Mouse (Mus musculus) right cerebral cortex, postnatal 10 days (tissue): ENCODE results near the gene Rassf4.

ENCODE experiments used
- DNase-seq, 2 experiments: peaks; one replicate each; pipeline ENCODE4 v3.0.0; 2021; ENCODE audit warnings: low spot score in 2 of 2

Rassf4 gene

GRCm38 (mm10) chr6:116671768-116672167, 2.0 kb downstream of the Rassf4 start:
- peak in 1 of 2 experiments; percentile 9 for DNase-seq

- peak in 1 of 2 experiments; percentile 19 for DNase-seq
Observed at GRCm38 (mm10) chr6:116671031-116671430, 2.7 kb downstream of the Rassf4 start.

- peak in 1 of 2 experiments; percentile 34 for DNase-seq
Observed at GRCm38 (mm10) chr6:116670144-116670543, 3.6 kb downstream of the Rassf4 start.

GRCm38 (mm10) chr6:116668682-116669470, 4.9 kb downstream of the Rassf4 start:
- peak in 1 of 2 experiments; percentile 22 for DNase-seq

GRCm38 (mm10) chr6:116667382-116667781, 6.4 kb downstream of the Rassf4 start:
- no peak for DNase-seq

GRCm38 (mm10) chr6:116666892-116667291, 6.9 kb downstream of the Rassf4 start:
- no peak for DNase-seq

- DNase-seq: no peak
Observed at GRCm38 (mm10) chr6:116666085-116666750, 7.5 kb downstream of the Rassf4 start.

- no peak for DNase-seq
Observed at GRCm38 (mm10) chr6:116664830-116665229, 8.9 kb downstream of the Rassf4 start.

GRCm38 (mm10) chr6:116664031-116664430, 9.7 kb downstream of the Rassf4 start:
- no peak for DNase-seq

- DNase-seq: no peak
Observed at GRCm38 (mm10) chr6:116663364-116663763, 10.4 kb downstream of the Rassf4 start.

GRCm38 (mm10) chr6:116653684-116654454, 19.9 kb downstream of the Rassf4 start:
- peak; percentile 72 to 84 for DNase-seq

GRCm38 (mm10) chr6:116653191-116653590, 20.6 kb downstream of the Rassf4 start:
- DNase-seq: no peak

- no peak for DNase-seq
Observed at GRCm38 (mm10) chr6:116651437-116652118, 22.2 kb downstream of the Rassf4 start.

- DNase-seq: no peak
Observed at GRCm38 (mm10) chr6:116650406-116650805, 23.3 kb downstream of the Rassf4 start, which contains the start of gene Depp1. Depp1 (plus strand) TSS chr6:116650609.

- DNase-seq: no peak
Observed at GRCm38 (mm10) chr6:116649811-116650210, 23.9 kb downstream of the Rassf4 start.

GRCm38 (mm10) chr6:116647763-116648162, 26.0 kb downstream of the Rassf4 start:
- no peak for DNase-seq

GRCm38 (mm10) chr6:116644335-116644734, 29.4 kb downstream of the Rassf4 start:
- no peak for DNase-seq

- DNase-seq: no peak
Observed at GRCm38 (mm10) chr6:116643881-116644280, 29.9 kb downstream of the Rassf4 start.

GRCm38 (mm10) chr6:116642942-116643341, 30.8 kb downstream of the Rassf4 start:
- DNase-seq: peak in 1 of 2 experiments; percentile 37

GRCm38 (mm10) chr6:116639663-116640062, 34.1 kb downstream of the Rassf4 start:
- DNase-seq: no peak

GRCm38 (mm10) chr6:116638871-116639270, 34.9 kb downstream of the Rassf4 start:
- DNase-seq: no peak

GRCm38 (mm10) chr6:116637496-116637895, 36.3 kb downstream of the Rassf4 start:
- no peak for DNase-seq
